Mouse (Mus musculus): ENCODE measurements around the gene Abca4. TPM values are rescaled to one million over a fixed set of nuclear protein-coding genes. Genes with fewer than 3 reads are reported as not detected.

Abca4 gene
- polyA plus RNA-seq, 1 experiment, result 5.1 TPM

- Histone ChIP-seq H3K4me1 (ENCODE audit: control insufficient read depth, insufficient read depth, low read length) (peaks cover 17% of the 10 kb centered on the region), H3K4me3 (replicated peaks; ENCODE audit: extremely low read depth, low read depth, low read length) (no peak overlapping the region)
- DNase-seq, result peak; percentile 49
- 25% methylated on average over 17 of the region's 17 CpGs for WGBS
- TF ChIP-seq POLR2A (IDR thresholded peaks at IDR 0.05; ENCODE audit: borderline replicate concordance, extremely low read depth, low read depth, low read length), result no peak
- TF ChIP-seq CTCF (IDR thresholded peaks at IDR 0.05; ENCODE audit: insufficient read depth, low read length), result no peak
These were observed 3.9 kb downstream of the Abca4 start for GRCm38 (mm10) chr3:122047921-122048861.

DNA sequence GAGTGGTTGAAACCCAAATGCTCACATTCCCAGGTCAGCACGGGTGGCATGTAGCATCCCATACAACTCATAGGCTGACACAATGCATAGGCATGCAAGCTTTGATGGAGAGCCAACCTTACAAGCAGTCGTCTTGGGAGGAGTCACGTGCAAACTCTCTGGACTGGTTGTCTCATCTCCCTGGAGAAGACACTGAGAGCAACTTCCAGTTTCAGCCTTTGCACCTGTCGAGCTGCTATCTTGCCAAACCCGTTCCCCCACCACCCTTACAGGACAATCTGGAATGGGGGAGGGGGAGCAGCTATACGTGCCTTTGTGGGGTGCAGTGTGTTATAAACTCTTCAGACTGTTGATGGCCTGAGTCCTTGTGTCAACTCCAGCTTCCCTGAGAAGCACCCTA is 4.9 kb downstream of the Abca4 start:
- TF ChIP-seq POLR2A (IDR thresholded peaks at IDR 0.05; ENCODE audit: borderline replicate concordance, extremely low read depth, low read depth, low read length), result no peak
- TF ChIP-seq CTCF (IDR thresholded peaks at IDR 0.05; ENCODE audit: insufficient read depth, low read length), result no peak

GRCm38 (mm10) chr3:122058439-122059198 is 14.4 kb downstream of the Abca4 start:
- Histone ChIP-seq H3K4me1 (ENCODE audit: control insufficient read depth, insufficient read depth, low read length) (no peaks in the 10 kb centered on the region), H3K4me3 (replicated peaks; ENCODE audit: extremely low read depth, low read depth, low read length) (no peak overlapping the region)
- TF ChIP-seq POLR2A (IDR thresholded peaks at IDR 0.05; ENCODE audit: borderline replicate concordance, extremely low read depth, low read depth, low read length) (no peak), CTCF (IDR thresholded peaks at IDR 0.05; ENCODE audit: insufficient read depth, low read length) (no peak)
- 65% methylated on average over 9 of the region's 9 CpGs for WGBS
- DNase-seq, result no peak

More for the DNA sequence above, 4.9 kb downstream of the Abca4 start:
- no peak for DNase-seq
- Histone ChIP-seq H3K4me3 (replicated peaks; ENCODE audit: extremely low read depth, low read depth, low read length) (no peak overlapping the region), H3K4me1 (ENCODE audit: control insufficient read depth, insufficient read depth, low read length) (peaks cover 17% of the 10 kb centered on the region)
- WGBS, result 59% methylated on average over 6 of the region's 6 CpGs

GRCm38 (mm10) chr3:122062586-122062985 is 18.3 kb downstream of the Abca4 start:
- DNase-seq, result no peak
- 84% methylated on average over 10 of the region's 10 CpGs for WGBS
- TF ChIP-seq POLR2A (IDR thresholded peaks at IDR 0.05; ENCODE audit: borderline replicate concordance, extremely low read depth, low read depth, low read length) (no peak), CTCF (IDR thresholded peaks at IDR 0.05; ENCODE audit: insufficient read depth, low read length) (no peak)
- Histone ChIP-seq H3K4me3 (replicated peaks; ENCODE audit: extremely low read depth, low read depth, low read length) (no peak overlapping the region), H3K4me1 (ENCODE audit: control insufficient read depth, insufficient read depth, low read length) (peaks cover 3% of the 10 kb centered on the region; the same call in 1 of the 2 replicates)

DNA sequence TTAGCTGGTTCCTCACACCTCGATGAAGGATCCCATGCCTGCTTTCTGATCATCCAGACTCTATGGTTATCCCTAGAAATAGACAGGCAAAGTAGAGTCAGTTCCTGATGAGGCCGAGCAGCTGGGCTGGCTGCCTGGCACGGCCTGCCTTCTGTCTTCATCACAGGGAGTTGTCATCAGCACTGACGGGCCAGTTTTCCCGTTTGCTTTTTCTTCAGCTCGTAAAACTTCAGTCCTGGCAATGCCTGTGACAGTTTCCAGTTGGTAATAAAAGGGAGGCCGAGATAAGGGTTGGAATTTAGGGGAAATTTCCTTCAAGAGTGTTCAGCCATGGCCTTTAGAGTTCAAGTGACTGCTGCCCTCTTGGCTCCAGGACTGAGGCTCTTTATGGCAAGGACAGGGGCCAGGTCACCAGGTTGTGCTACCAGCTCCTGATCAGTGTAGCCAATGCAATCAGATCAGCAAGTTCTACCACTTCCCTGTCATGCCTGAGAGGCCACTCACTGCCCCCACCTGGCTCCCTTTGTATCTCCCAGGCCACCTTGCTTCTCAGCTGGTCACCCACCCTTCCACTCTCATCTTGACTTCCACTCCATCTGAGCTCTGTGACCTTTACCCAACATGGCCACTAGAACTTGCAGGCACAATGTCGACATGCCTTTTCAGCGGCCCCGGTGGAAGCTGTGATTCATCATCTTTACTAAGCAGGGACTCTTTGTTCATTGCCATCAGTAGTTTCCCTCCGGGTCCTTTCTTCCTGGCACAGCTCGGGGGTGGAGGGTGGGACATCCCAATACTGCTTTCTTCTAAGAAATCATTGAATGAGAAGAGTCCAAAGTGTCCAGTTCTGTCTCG is 20.5 kb downstream of the Abca4 start:
- no peak for TF ChIP-seq POLR2A (IDR thresholded peaks at IDR 0.05; ENCODE audit: borderline replicate concordance, extremely low read depth, low read depth, low read length)
- no peak for TF ChIP-seq CTCF (IDR thresholded peaks at IDR 0.05; ENCODE audit: insufficient read depth, low read length)
- 48% methylated on average over 13 of the region's 13 CpGs for WGBS
- Histone ChIP-seq H3K4me1 (ENCODE audit: control insufficient read depth, insufficient read depth, low read length) (peaks cover 3% of the 10 kb centered on the region; the same call in 1 of the 2 replicates), H3K4me3 (replicated peaks; ENCODE audit: extremely low read depth, low read depth, low read length) (no peak overlapping the region)
- DNase-seq, result no peak

GRCm38 (mm10) chr3:122071769-122072168 is 27.5 kb downstream of the Abca4 start:
- no peak overlapping the region for H3K4me3 ChIP-seq (replicated peaks; ENCODE audit: extremely low read depth, low read depth, low read length)
- 89% methylated on average over 10 of the region's 10 CpGs for WGBS
- no peak for DNase-seq
- H3K4me1 ChIP-seq (ENCODE audit: control insufficient read depth, insufficient read depth, low read length), result peaks cover 13% of the 10 kb centered on the region
- TF ChIP-seq CTCF (IDR thresholded peaks at IDR 0.05; ENCODE audit: insufficient read depth, low read length) (no peak), POLR2A (IDR thresholded peaks at IDR 0.05; ENCODE audit: borderline replicate concordance, extremely low read depth, low read depth, low read length) (no peak)

DNA sequence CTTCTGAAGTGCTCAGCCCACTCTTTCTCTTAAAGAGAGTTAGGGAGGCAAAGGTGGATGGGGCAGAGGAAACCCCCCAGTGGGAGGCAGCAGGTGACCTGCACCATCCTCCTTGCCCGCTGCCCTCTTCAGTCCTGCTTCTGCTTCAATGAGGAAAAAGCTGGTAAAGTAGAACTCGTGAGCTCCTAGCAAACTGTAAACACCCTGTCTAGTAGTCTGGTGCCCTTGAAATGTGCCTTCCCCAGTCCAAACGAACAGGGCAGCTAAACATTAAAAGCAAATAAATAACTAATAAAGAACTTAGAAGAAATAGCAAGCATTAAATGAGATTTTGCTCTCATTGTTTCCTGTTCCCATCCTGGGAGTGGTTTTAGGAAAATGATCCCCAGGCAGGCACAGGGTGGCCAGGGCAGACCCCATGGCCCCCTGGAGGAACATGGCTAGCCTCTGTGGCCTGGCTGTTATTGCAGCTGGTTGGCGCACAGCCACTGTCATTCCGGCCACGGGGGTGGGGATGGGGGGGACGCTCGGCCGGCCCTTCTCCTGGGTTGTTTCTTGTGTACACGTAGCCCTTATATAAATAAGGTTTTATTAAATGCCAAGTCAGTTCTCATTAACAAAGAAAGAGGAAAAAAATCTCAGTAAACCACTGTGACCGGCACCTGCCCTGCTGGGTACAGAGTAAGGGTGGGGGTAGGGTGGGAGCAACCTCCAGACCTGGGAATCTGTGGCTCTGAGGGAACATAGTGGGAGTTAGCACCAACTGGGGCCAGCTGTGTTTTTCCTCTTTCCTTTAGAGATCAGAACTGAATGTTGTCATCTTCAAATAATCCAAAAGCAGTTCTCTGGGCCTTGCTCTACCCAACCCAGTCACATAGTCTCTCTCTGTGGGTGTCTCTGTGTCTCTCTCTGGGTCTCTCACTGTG is 28.7 kb downstream of the Abca4 start:
- Histone ChIP-seq H3K4me3 (replicated peaks; ENCODE audit: extremely low read depth, low read depth, low read length) (no peak overlapping the region), H3K4me1 (ENCODE audit: control insufficient read depth, insufficient read depth, low read length) (peaks cover 13% of the 10 kb centered on the region)
- 31% methylated on average over 11 of the region's 11 CpGs for WGBS
- TF ChIP-seq CTCF (IDR thresholded peaks at IDR 0.05; ENCODE audit: insufficient read depth, low read length), result no peak
- TF ChIP-seq POLR2A (IDR thresholded peaks at IDR 0.05; ENCODE audit: borderline replicate concordance, extremely low read depth, low read depth, low read length), result no peak
- no peak for DNase-seq

GRCm38 (mm10) chr3:122073595-122073994 is 29.4 kb downstream of the Abca4 start:
- no peak for TF ChIP-seq POLR2A (IDR thresholded peaks at IDR 0.05; ENCODE audit: borderline replicate concordance, extremely low read depth, low read depth, low read length)
- TF ChIP-seq CTCF (IDR thresholded peaks at IDR 0.05; ENCODE audit: insufficient read depth, low read length), result no peak
- DNase-seq, result no peak
- Histone ChIP-seq H3K4me1 (ENCODE audit: control insufficient read depth, insufficient read depth, low read length) (peaks cover 13% of the 10 kb centered on the region), H3K4me3 (replicated peaks; ENCODE audit: extremely low read depth, low read depth, low read length) (no peak overlapping the region)
- 72% methylated on average over 5 of the region's 5 CpGs for WGBS
